Mouse (Mus musculus): ENCODE results near the gene Amfr. TPM values are rescaled to one million over a fixed set of nuclear protein-coding genes. Genes with fewer than 3 reads are reported as not detected.

The Amfr gene
- total and polyA plus RNA-seq, 2 experiments from 2014 or later: 88.9 to 195 TPM

DNA sequence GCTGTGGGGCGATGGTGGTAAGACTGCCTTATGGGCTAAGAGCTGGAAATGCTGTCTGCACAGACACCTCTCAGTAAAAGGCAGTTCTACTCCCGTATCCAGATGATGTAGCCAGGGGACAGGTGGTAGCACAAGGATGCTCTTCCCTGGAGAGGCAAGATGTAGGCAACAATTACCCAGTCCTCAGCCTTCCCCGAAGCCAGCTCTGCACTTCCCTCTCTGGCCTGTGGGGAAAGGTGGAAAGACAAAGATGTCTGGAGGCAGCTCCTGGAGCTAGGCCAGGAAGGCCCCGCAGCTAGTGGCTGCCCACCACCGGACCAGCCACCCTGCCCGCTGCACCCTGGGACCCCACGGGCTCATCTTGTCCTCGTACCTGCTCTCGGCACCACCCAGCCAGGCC is 60.1 kb downstream of the Amfr start:
- no peak overlapping the region for H3K4me3 ChIP-seq (ENCODE audit: low read length)
- ATAC-seq (no peak), DNase-seq (ENCODE audit: low spot score) (peak; percentile 27)
- no peaks in the 10 kb centered on the region for H3K9me3 ChIP-seq (ENCODE audit: low read length)
- WGBS: 75% methylated on average over 9 of the region's 9 CpGs
- H3K27me3 ChIP-seq (ENCODE audit: insufficient read depth, low read length): no peaks in the 10 kb centered on the region
- H3K4me1 ChIP-seq (ENCODE audit: insufficient read depth, low read length): no peaks in the 10 kb centered on the region
- peak; percentile 31; the same call in 1 of the 2 replicates for TF ChIP-seq CTCF (IDR thresholded peaks at IDR 0.05; ENCODE audit: low read depth)
- H3K4me2 ChIP-seq (ENCODE audit: low read depth, low read length): no peak overlapping the region
- no peak overlapping the region for H3K27ac ChIP-seq
- peaks cover 83% of the 10 kb centered on the region for H3K36me3 ChIP-seq (ENCODE audit: insufficient read depth, low read length)
- H3K9ac ChIP-seq (replicated peaks; ENCODE audit: low read length): no peak overlapping the region

GRCm38 (mm10) chr8:93950133-93950532 is 62.5 kb downstream of the Amfr start:
- no peak for DNase-seq (ENCODE audit: low spot score)
- no peak for TF ChIP-seq CTCF (IDR thresholded peaks at IDR 0.05; ENCODE audit: low read depth)
- H3K9me3 ChIP-seq (ENCODE audit: low read length): no peaks in the 10 kb centered on the region
- H3K27ac ChIP-seq: no peak overlapping the region
- no peaks in the 10 kb centered on the region for H3K27me3 ChIP-seq (ENCODE audit: insufficient read depth, low read length)
- 79% methylated on average over 14 of the region's 14 CpGs for WGBS
- H3K9ac ChIP-seq (replicated peaks; ENCODE audit: low read length): no peak overlapping the region
- peaks cover 74% of the 10 kb centered on the region for H3K36me3 ChIP-seq (ENCODE audit: insufficient read depth, low read length)
- no peaks in the 10 kb centered on the region for H3K4me1 ChIP-seq (ENCODE audit: insufficient read depth, low read length)
- H3K4me2 ChIP-seq (ENCODE audit: low read depth, low read length): no peak overlapping the region
- H3K4me3 ChIP-seq (ENCODE audit: low read length): no peak overlapping the region
- no peak for ATAC-seq

DNA sequence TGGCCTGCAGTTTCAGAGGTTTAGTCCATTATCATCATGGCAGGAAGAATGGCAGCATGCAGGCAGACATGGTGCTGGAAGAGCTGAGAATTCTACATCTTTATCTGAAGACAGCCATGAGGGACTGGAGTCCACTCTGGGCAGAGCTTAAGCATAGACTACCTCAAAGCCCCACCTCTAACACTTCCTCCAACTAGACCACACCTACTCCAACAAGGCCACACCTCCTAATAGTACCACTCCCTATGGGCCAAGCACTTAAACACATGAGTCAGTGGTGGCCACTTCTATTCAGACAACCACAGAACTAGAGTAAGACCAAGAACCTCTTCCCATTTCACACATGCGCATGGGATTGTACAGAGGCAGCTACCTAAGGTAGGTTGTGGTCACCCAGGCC is 66.2 kb downstream of the Amfr start:
- no peak for TF ChIP-seq CTCF (IDR thresholded peaks at IDR 0.05; ENCODE audit: low read depth)
- no peak overlapping the region for H3K9ac ChIP-seq (replicated peaks; ENCODE audit: low read length)
- 100% methylated on average over 1 of the region's 1 CpGs for WGBS
- peaks cover 40% of the 10 kb centered on the region for H3K36me3 ChIP-seq (ENCODE audit: insufficient read depth, low read length)
- H3K27me3 ChIP-seq (ENCODE audit: insufficient read depth, low read length): no peaks in the 10 kb centered on the region
- H3K4me3 ChIP-seq (ENCODE audit: low read length): no peak overlapping the region
- no peaks in the 10 kb centered on the region for H3K4me1 ChIP-seq (ENCODE audit: insufficient read depth, low read length)
- H3K27ac ChIP-seq: no peak overlapping the region
- ATAC-seq (no peak), DNase-seq (ENCODE audit: low spot score) (no peak)
- H3K9me3 ChIP-seq (ENCODE audit: low read length): no peaks in the 10 kb centered on the region
- no peak overlapping the region for H3K4me2 ChIP-seq (ENCODE audit: low read depth, low read length)

DNA sequence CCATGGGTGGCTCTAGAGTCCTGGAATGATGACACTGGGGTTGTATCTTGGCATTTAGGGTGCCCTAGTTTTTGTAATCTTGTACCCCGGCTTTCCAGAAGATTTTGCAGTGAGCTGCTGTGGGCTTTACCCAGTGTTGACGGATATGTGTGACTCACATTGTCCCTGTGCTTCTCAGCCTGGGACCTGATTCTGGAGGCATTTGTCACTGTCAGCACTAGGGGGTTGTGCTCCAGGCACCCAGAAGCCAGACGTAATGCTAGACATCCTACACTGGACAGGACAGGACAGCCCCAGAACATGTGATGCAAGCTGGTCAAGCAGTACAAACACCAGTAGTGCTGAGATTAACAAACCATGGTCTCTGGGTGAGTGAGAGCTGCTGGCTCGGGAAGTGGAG is 66.9 kb downstream of the Amfr start:
- no peaks in the 10 kb centered on the region for H3K4me1 ChIP-seq (ENCODE audit: insufficient read depth, low read length)
- no peak overlapping the region for H3K9ac ChIP-seq (replicated peaks; ENCODE audit: low read length)
- no peak overlapping the region for H3K4me3 ChIP-seq (ENCODE audit: low read length)
- H3K36me3 ChIP-seq (ENCODE audit: insufficient read depth, low read length): peaks cover 34% of the 10 kb centered on the region
- no peak for ATAC-seq
- no peaks in the 10 kb centered on the region for H3K9me3 ChIP-seq (ENCODE audit: low read length)
- H3K27me3 ChIP-seq (ENCODE audit: insufficient read depth, low read length): no peaks in the 10 kb centered on the region
- 74% methylated on average over 4 of the region's 4 CpGs for WGBS
- no peak for DNase-seq (ENCODE audit: low spot score)
- TF ChIP-seq CTCF (IDR thresholded peaks at IDR 0.05; ENCODE audit: low read depth): no peak
- no peak overlapping the region for H3K27ac ChIP-seq
- H3K4me2 ChIP-seq (ENCODE audit: low read depth, low read length): no peak overlapping the region

DNA sequence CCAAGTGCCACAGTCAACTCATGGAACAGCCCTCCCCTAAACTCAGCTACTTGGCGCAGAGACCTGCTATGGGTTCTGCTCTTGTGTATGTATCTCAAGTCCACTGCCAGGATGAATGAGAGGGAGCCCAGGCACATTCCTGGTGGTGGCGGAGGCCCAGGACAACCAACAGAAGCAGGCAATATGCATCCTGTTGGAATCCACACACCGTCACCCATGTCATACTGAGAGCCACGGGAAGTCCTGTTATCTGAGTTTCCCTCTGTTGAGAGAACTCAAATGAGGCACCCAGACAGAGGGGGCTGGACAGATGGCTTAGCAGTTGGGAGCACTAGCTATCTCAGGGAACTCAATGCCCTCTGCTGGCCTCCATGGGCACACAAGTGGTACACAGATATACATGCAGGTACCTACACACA is 71.0 kb downstream of the Amfr start:
- H3K9me3 ChIP-seq (ENCODE audit: low read length): no peaks in the 10 kb centered on the region
- peak; percentile 38 for TF ChIP-seq CTCF (IDR thresholded peaks at IDR 0.05; ENCODE audit: low read depth)
- DNase-seq (ENCODE audit: low spot score): no peak
- H3K4me1 ChIP-seq (ENCODE audit: insufficient read depth, low read length): no peaks in the 10 kb centered on the region
- H3K36me3 ChIP-seq (ENCODE audit: insufficient read depth, low read length): peaks cover 5% of the 10 kb centered on the region; the same call in 1 of the 2 replicates
- no peaks in the 10 kb centered on the region for H3K27me3 ChIP-seq (ENCODE audit: insufficient read depth, low read length)
- H3K4me2 ChIP-seq (ENCODE audit: low read depth, low read length): no peak overlapping the region
- H3K9ac ChIP-seq (replicated peaks; ENCODE audit: low read length): no peak overlapping the region
- WGBS: 57% methylated on average over 4 of the region's 4 CpGs
- no peak overlapping the region for H3K4me3 ChIP-seq (ENCODE audit: low read length)
- H3K27ac ChIP-seq: no peak overlapping the region
- ATAC-seq: peak; percentile 30; the same call in 1 of the 2 replicates

DNA sequence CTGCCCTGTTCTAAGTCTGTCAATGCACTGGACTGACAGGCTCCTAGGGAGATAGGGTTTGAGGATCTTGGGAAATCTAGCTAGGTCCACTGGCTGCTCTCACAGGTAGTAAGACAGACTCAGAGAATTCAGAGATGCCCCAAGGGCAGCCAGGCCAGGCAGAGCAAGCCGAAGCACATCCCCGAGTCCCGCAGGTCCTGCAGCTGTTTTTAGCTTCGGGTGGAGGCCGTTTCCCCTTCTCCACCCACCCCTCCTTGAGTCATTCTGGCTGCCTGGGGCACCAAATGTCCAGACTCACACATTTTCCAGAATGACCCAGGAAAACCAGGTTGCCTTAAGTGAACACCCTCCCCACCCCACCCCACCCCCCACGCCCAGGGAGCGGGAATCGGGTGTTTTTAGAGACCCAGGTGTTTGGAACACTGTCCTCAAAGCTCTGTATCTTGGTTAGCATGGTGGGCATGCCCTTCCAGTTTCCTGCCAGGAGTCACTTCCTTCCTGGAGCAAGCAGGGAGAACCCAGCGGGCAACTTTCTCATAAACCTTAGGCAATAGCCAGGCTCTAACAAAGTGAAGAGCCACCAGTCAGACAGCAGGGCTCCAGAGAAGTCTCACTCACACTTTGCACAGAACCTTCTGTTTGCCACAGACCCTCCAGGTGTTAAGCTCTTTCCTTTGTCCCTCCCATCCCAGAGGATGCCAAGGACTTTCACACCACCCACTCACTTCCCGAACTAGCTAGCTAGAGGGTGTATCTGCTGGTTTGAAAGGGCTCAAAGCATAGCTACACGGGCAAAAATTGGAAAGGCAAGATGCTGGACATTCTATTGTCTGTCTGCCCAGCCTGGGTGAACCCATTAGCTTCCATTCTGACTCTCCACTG is 71.9 kb downstream of the Amfr start:
- H3K27me3 ChIP-seq (ENCODE audit: insufficient read depth, low read length): no peaks in the 10 kb centered on the region

GRCm38 (mm10) chr8:93938193-93938592 is 74.4 kb downstream of the Amfr start:
- no peak for ATAC-seq
- WGBS: 82% methylated on average over 3 of the region's 3 CpGs
- DNase-seq (ENCODE audit: low spot score): no peak

More for the DNA sequence above, 71.9 kb downstream of the Amfr start:
- H3K9ac ChIP-seq (replicated peaks; ENCODE audit: low read length): no peak overlapping the region
- H3K4me2 ChIP-seq (ENCODE audit: low read depth, low read length): no peak overlapping the region
- no peaks in the 10 kb centered on the region for H3K9me3 ChIP-seq (ENCODE audit: low read length)
- ATAC-seq (no peak), DNase-seq (ENCODE audit: low spot score) (no peak)
- no peak overlapping the region for H3K4me3 ChIP-seq (ENCODE audit: low read length)
- TF ChIP-seq CTCF (IDR thresholded peaks at IDR 0.05; ENCODE audit: low read depth): no peak
- no peak overlapping the region for H3K27ac ChIP-seq
- no peaks in the 10 kb centered on the region for H3K4me1 ChIP-seq (ENCODE audit: insufficient read depth, low read length)
- WGBS: 71% methylated on average over 11 of the region's 11 CpGs
- no peaks in the 10 kb centered on the region; the same call in 1 of the 2 replicates for H3K36me3 ChIP-seq (ENCODE audit: insufficient read depth, low read length)

More at GRCm38 (mm10) chr8:93938193-93938592, 74.4 kb downstream of the Amfr start:
- no peaks in the 10 kb centered on the region for H3K27me3 ChIP-seq (ENCODE audit: insufficient read depth, low read length)
- no peak for TF ChIP-seq CTCF (IDR thresholded peaks at IDR 0.05; ENCODE audit: low read depth)
- no peak overlapping the region for H3K4me3 ChIP-seq (ENCODE audit: low read length)
- H3K4me1 ChIP-seq (ENCODE audit: insufficient read depth, low read length): no peaks in the 10 kb centered on the region
- no peak overlapping the region for H3K9ac ChIP-seq (replicated peaks; ENCODE audit: low read length)
- H3K9me3 ChIP-seq (ENCODE audit: low read length): no peaks in the 10 kb centered on the region
- no peak overlapping the region for H3K27ac ChIP-seq
- no peaks in the 10 kb centered on the region; the same call in 1 of the 2 replicates for H3K36me3 ChIP-seq (ENCODE audit: insufficient read depth, low read length)
- H3K4me2 ChIP-seq (ENCODE audit: low read depth, low read length): no peak overlapping the region

All from hindbrain, postnatal 0 days (tissue).